8 mouse cellular contexts compared by ENCODE assay signal in genomic region chr4:53354961-53355360, GRCm38 (mm10).
DNase-seq lines count a peak whose midpoint lies in the region; ATAC-seq and TF ChIP-seq lines count a peak whose summit lies in the region.

No protein-coding gene starts in this region.

- peak; percentile 65 for TF ChIP-seq CTCF in left cerebral cortex, adult 2 months (IDR thresholded peaks at IDR 0.05)
- peak; percentile 76 for TF ChIP-seq CTCF in stomach, postnatal 0 days (IDR thresholded peaks at IDR 0.05; ENCODE audit: low read depth)

- H3K27me3 ChIP-seq in stomach, postnatal 0 days (ENCODE audit: control insufficient read depth, insufficient read depth, low read length): no peaks in the 10 kb centered on the region

- H3K36me3 ChIP-seq in stomach, postnatal 0 days (ENCODE audit: control insufficient read depth, insufficient read depth, low read length): no peaks in the 10 kb centered on the region

- H3K27ac ChIP-seq in left cerebral cortex, adult 2 months: no peak overlapping the region
- H3K27ac ChIP-seq in stomach, postnatal 0 days (replicated peaks): no peak overlapping the region

- no peak overlapping the region for H3K9ac ChIP-seq in stomach, postnatal 0 days (ENCODE audit: low read length)

- 0 out of 2 replicates have a peak, but pooled peaks have one; percentile 26 for ATAC-seq in stomach, postnatal 0 days (ENCODE audit: low FRiP score, low TSS enrichment)

- peak; percentile 52 to 68 for DNase-seq in heart, adult 18-20 months
- DNase-seq in heart, postnatal 25 days (ENCODE audit: low spot score): no peak
- DNase-seq in B cell, adult 2 months: peak; percentile 25 to 29
- DNase-seq in adipocyte (ENCODE audit: low spot score): peak; percentile 70
- peak; percentile 29 to 32 for DNase-seq in heart, postnatal 36 days
- DNase-seq in left cerebral cortex, adult 2 months (ENCODE audit: extremely low spot score in 1 of 2, low spot score in 2 of 2): peak; percentile 12 to 18
- DNase-seq in stomach, postnatal 0 days (ENCODE audit: low spot score): no peak
- DNase-seq in cerebellum, adult 9-11 months: no peak

- intact Hi-C loops in heart, postnatal 25 days (cut with DNase I): loop anchor here (2.0 to 5.0 kb wide), 3 partner anchors 196 to 323 kb away; partner anchors contain the start of gene Abca1
- intact Hi-C loops in heart, postnatal 36 days (cut with DNase I): loop anchor here (1.0 to 5.0 kb wide), 5 partner anchors 88 to 323 kb away; partner anchors contain the start of gene Abca1
- intact Hi-C loops in left cerebral cortex, adult 2 months (cut with DNase I): loop anchor here (1.0 to 10.0 kb wide), 4 partner anchors 196 to 323 kb away; partner anchors contain the start of gene Abca1

- no peaks in the 10 kb centered on the region for H3K4me1 ChIP-seq in stomach, postnatal 0 days (replicated peaks; ENCODE audit: control insufficient read depth, insufficient read depth)

- no peak for TF ChIP-seq EP300 in stomach, postnatal 0 days (optimal IDR thresholded peaks at IDR 0.05)

- H3K4me2 ChIP-seq in stomach, postnatal 0 days (replicated peaks; ENCODE audit: low read depth): no peak overlapping the region

- H3K4me3 ChIP-seq in left cerebral cortex, adult 2 months: no peak overlapping the region
- H3K4me3 ChIP-seq in stomach, postnatal 0 days (ENCODE audit: low read depth, low read length): no peak overlapping the region

- no peaks in the 10 kb centered on the region for H3K9me3 ChIP-seq in stomach, postnatal 0 days (ENCODE audit: control insufficient read depth, low read length)

- WGBS in stomach, postnatal 0 days: 27% methylated on average over 5 of the region's 5 CpGs

Comparison
In these comparisons a context has a peak if more than half of its experiments do, and no peak if none do; other contexts are left out.
1. DNase-seq: peak in heart, adult 18-20 months (2 of 2), B cell, adult 2 months (2 of 2), adipocyte (single experiment), heart, postnatal 36 days (2 of 2) and left cerebral cortex, adult 2 months (2 of 2); none in heart, postnatal 25 days (single experiment), stomach, postnatal 0 days (single experiment) and cerebellum, adult 9-11 months (single experiment).